Mouse (Mus musculus): ENCODE data around the gene Rabl2. TPM values are rescaled to one million over a fixed set of nuclear protein-coding genes. Genes with fewer than 3 reads are reported as not detected.
A peak's percentile ranks its signal among the peaks of the same experiment; 100 is the strongest.

The Rabl2 gene
- 10 to 100 TPM; 30.4 to 42.5 TPM for total RNA-seq (2021)

DNA sequence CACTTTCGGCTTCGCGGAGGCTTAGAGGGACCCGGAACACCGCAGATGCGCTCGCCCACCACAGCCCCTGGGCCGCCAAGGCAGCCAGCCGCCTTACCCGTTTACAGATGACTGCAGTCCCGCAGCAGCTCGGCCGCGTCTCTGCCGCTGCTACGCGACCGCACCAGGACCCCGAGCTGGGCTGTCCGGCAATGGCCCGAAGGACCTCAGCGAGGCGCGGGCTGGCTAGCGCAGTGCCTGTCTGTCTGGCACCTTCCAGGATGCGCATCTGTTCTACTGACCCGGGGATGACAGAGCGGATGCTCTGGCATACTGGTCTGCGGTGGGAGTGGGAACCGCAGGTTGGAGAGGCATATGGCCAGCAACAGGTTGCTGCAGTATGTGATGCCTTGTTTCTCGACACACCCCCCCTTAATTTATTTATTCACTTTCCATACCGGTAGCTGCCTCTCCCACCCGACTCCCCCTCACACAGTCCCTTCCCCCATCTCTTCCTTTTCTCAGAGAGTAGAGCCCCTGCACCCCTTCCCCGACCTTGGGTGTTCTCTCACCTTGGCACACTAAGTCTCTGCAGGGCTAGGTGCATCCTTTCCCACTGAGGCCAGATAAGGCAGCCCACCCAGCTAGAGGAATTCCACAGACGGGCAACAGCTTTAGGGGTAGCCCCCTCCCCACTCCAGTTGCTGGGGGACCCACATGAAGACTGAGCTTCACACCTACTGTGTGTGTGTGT lies at the start of gene Rabl2:
TSS of gene Rabl2 (minus strand) at position 201 of the 733 bp plus-strand sequence.
- intact Hi-C loops (cut with DNase I) = no loop called here

DNA sequence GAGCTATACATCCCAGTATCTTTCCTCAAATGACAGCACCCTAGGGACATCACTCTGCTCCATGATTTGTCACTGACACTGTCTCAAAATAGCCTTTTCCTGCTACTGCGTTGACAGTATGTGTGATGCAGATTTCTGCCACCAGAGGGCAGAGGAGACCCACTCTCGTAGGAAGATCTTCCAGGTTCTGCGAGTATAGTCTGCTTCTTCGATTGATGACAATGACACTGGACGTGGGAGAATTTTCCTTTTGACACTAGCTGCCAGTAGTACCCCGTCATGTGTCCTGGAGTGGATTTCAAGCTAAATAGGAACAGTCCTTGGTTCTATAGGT lies 31.9 kb upstream of the Rabl2 start:
- DNase-seq (ENCODE audit: low spot score in 2 of 2) = peak; percentile 71 to 75
- intact Hi-C loops (cut with DNase I) = loop anchor here (2.0 to 10.0 kb wide), 3 partner anchors 111 to 591 kb away; partner anchors contain the start of gene Syt10

More for the DNA sequence above, at the start of gene Rabl2:
- peak; percentile 85 for DNase-seq (ENCODE audit: low spot score in 2 of 2)

DNA sequence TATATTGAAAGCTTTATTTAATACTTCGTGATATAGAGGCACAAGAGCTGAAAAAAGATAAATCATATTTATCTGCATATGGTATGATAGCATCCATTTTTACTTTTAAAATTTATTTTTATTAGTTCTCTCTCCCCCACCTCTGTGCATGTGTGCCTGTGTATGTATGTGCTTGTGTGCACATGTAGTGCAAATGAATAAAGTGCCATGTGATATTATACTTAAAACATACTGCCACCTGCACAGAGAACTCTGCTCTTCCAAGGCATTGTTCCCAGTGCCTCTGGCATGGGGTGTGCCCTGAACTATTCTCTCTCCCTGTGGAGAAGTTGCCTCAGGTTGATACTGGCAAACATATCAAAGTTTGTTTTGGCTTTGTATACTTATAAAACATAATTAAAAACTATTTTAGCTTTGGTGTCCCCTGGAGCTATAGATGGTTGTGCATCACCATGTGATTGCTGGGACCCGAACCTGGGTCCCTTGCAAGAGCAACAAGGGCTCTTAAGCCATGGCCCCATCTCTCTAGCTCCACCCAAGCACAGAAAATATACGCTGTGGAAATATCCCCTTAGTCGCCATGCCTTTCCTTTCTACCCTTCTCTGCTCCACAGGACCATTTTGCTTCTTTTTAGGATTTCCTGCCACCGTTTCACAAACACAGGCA lies 31.4 kb upstream of the Rabl2 start:
- intact Hi-C loops (cut with DNase I) = loop anchor here (2.0 to 10.0 kb wide), 3 partner anchors 112 to 592 kb away; partner anchors contain the start of gene Syt10
- no peak for DNase-seq (ENCODE audit: low spot score in 2 of 2)

DNA sequence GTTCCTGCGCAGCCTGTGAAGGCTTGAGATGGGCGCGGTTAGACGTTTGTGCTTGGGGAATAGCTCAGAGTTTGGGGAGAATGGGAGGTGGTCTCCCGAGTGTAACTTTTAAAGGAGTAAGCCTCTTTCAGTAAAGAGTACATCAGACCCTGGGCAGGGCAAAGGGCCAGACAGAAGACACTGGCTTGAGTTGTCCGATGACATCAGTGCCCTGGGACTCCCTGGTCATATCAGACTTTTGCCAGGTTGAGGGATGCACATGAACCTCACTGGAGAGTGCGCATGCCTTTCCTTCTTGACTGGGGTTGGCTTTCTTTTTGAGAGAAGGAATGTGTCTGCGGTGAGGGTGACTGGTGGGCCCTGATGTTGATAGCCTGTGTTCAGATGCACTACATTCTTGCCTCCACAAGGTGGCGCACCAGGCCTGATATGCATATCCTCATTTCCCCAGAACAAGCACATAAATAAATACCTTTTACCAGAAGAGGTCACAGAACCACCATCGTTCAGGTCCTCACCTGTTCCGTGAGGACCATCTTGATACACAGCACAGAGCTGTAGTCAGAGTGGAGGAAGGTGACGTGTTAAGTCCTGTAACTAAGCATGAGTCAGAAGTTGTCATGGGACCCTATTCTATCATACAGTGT lies 30.7 kb upstream of the Rabl2 start:
- intact Hi-C loops (cut with DNase I) = loop anchor here (2.0 to 10.0 kb wide), 3 partner anchors 112 to 592 kb away; partner anchors contain the start of gene Syt10
- DNase-seq (ENCODE audit: low spot score in 2 of 2) = peak; percentile 56 to 65

DNA sequence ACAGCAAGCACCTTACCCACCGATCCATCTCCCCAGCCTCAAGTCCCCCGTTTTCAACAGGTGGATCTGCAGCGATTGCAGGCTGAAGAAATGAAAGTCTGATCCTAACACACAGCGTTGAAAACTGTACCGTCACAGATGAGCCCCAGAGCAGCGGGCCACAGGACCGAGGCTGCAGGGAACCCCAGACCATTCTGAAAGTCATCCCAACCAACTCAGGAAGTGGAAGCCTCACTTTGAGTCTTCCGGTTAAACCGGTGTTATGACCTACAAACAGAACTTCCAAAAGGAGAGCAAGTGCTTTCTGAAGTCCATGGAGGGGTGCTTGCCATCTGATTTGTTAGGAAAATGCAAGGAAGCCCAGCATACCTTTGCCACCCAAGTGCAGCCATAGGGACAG lies 16.2 kb upstream of the Rabl2 start:
- DNase-seq (ENCODE audit: low spot score in 2 of 2) = no peak
- intact Hi-C loops (cut with DNase I) = no loop called here

DNA sequence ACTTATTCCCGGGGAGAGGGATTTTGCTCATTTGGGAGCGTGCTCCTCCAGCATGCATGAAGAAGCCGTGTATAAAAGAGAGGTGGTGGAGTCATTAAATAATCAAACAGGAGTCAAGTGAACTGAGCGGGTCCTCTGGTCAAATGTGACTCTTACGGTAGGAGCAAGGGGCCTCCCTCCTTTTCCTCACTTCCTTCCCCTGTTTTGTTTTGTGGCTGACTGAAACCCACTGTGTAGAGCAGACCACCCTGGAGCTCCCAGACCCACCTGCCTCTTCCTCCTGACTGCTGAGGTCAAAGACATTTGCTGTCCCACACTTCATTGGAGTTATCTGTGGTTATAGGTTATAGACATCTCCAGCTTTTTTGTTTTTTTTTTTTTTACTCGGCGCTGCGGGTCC lies 15.8 kb upstream of the Rabl2 start:
- intact Hi-C loops (cut with DNase I) = no loop called here
- DNase-seq (ENCODE audit: low spot score in 2 of 2) = no peak

DNA sequence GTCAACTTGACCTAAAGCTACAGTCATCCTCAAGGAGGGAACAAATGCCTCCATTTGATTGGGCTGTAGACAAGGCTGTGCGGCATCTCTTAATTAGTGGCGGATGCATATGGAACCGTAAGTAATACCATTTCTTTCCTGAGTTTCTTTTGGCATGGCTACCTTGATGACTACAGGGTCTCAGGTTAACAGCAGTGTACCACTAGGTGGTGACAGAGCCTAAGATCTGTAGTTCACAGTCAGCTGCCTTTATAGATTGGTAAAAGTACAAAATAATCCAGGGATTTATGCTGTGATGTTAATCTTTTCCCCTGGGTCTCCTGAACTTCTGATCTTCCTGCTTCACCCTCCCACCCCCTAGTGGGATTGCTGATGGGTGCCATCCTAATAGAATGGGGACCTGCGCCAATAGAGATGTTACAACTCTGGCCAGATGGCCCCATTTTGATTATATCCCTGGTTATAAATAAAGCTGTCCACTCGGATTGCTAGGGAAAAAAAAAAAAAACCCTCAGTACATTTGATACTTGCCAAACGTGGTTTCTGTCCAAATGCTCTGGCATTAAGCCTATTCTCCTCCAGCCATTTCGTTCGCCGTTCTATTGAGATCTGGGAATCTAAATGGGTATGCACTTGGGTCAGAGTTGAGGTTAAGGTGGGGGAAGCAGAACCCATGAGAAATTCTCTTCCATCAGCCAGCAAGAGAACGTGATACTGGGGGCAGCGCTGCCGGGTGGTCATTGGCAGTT lies 14.3 kb upstream of the Rabl2 start:
- intact Hi-C loops (cut with DNase I) = no loop called here
- DNase-seq (ENCODE audit: low spot score in 2 of 2) = no peak

DNA sequence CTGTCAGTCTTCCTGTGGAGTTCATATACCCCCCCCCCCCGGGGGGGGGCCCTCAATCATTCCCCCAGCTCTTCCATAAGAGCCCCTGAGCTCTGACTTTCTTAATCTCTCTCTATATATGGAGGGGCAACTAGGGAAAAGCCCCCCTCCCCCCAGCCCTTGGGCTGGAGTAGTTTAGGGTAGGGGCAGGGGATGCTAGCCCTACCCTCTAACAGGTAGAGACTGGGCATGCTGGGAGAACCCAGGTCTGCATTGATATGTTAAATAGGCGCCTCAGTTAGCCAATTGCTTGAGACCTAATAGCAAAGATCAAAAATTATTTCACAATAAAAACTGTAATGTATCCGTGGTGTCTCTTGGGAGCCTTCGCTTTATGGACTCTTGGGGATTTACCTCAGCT lies 825 bp upstream of the Rabl2 start:
- intact Hi-C loops (cut with DNase I) = no loop called here
- DNase-seq (ENCODE audit: low spot score in 2 of 2) = no peak

DNA sequence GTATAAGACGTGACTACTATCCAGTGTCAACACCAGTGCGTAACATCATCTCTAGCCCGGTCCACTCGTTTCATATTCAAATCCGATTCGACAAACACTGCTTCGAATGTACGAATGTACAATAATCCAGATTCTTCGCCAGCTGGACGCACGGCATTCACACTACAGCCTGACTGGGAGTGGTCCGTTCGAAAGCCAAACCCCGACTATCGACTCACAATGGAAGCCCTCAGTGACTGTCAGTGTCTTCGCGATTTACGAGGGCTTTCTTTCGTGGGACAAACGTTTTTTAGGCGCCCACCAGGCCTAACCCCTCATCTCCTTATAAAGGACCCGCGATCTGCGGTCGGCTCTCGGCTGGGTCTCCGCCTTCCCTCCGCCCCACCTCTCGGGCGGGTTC lies 406 bp downstream of the Rabl2 start:
- no peak for DNase-seq (ENCODE audit: low spot score in 2 of 2)

DNA sequence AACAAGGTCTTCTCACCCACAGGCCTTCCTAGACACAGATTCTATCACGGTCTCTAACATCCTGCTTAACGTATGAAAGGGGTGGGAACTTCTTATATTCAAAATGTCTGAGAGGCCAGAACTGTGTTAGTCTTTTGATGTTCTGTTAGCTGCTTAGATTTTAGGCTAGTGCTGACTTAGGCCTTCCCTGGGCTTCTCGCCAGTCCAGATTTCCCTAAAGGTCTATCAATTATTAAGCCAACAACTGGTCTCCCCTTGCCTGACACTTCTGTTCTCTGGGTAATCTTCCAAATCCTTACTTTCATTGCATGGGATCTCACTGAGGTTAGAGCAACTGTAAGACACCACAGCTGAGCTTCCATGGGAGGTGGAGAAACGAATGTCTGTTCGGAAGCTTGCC lies 2.6 kb downstream of the Rabl2 start:
- intact Hi-C loops (cut with DNase I) = no loop called here
- DNase-seq (ENCODE audit: low spot score in 2 of 2) = no peak

More for the DNA sequence above, 406 bp downstream of the Rabl2 start:
- intact Hi-C loops (cut with DNase I) = no loop called here

DNA sequence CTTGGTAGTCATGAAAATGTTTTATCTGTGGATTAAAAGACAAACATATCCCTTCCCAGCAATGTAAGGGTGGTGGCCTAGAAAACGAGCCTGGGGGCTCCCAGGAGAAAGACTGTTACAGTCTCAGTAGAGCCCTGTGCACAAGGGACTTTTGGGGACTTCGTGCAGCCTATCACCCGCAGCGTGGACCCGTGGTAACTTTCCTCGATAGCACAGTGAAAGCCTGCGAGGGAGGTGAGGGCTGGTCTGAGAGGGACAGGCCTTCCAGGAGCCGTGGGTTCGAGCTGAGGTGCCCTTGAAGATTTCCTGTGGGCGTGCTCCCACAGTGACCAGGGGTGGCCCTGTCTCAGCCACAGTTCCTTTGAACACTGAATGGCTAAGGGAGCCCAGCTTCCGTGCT lies 6.1 kb downstream of the Rabl2 start:
- intact Hi-C loops (cut with DNase I) = no loop called here
- DNase-seq (ENCODE audit: low spot score in 2 of 2) = no peak

DNA sequence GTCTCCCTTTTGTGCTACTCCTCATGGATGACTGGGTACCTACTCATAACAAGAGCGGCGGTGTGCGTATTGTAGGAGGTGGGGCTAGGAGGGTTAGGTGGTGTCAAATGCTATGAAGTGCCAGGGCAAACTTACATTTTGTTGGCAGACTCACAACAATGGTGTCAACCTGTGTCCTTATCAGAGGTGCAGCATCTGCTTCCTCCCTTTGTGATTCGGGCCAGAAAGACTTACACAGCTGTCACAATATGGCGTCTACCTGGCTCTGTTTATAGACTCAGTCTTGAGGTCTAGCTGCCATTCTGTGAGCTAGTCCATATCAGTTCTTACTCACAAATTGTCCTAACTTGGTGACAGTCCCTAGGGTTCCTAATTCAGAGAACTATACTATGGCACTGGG lies 6.6 kb downstream of the Rabl2 start:
- no peak for DNase-seq (ENCODE audit: low spot score in 2 of 2)
- intact Hi-C loops (cut with DNase I) = no loop called here

DNA sequence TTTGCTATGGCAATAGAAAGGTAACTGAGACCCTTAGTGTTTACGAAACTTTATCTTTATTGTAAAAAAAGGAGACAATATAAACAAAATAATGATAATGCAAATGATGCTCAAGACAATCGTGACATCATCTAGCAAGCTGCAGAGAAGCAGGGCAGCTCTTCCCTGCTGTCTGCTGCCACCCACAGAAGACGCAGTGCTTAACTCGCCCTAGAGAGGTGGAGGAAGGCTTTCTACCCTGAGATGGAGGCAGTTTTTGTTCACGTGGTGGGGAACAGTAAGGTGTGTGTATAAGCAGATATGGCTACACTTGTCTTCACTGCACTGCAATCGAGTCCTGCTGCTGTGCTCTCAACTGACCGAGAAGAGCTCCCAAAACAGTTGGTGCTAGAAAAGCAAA lies 9.2 kb downstream of the Rabl2 start:
- DNase-seq (ENCODE audit: low spot score in 2 of 2) = no peak
- intact Hi-C loops (cut with DNase I) = no loop called here

DNA sequence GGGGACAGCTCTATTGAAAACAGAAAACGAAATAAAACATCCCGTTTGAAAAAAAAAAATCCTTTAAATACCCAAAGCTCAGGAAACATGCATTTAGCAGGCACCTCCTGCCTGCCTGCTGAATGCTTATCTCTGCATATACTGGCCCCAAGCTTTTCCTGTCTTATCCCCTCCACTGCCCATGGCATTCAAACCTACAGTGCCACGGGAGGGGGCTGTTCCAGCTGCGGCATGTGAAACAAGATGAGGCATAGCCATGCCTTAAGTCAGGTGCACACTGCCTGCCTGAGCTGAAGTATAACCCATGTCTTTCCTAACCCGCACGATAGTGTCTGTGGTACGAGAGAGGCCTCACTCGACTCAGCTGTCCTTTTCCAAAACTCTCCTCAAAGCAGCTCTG lies 19.6 kb downstream of the Rabl2 start:
- intact Hi-C loops (cut with DNase I) = no loop called here
- no peak for DNase-seq (ENCODE audit: low spot score in 2 of 2)

DNA sequence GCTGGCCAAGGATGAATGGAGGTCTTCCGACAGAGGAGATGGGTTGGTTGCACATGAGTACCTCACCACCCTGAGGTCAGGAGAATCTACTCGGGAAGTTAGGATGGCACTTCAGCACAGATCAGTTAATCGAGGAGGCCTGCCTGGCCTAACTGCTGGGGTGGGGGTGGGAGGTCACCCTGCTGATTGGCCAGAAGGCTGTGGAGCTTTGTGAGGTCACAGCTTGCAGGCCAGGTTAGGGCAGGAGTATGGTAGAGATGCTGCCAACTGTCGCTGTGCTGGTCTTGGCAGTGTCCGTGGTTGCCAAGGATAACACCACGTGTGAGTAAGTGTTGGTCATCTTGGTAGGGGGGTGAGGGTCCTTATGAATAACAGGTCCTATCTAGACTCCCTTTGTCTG lies 23.6 kb downstream of the Rabl2 start, which contains the start of gene Acr:
TSS of gene Acr (plus strand) at position 213 of the 400 bp plus-strand sequence.
- intact Hi-C loops (cut with DNase I) = no loop called here
- DNase-seq (ENCODE audit: low spot score in 2 of 2) = no peak

DNA sequence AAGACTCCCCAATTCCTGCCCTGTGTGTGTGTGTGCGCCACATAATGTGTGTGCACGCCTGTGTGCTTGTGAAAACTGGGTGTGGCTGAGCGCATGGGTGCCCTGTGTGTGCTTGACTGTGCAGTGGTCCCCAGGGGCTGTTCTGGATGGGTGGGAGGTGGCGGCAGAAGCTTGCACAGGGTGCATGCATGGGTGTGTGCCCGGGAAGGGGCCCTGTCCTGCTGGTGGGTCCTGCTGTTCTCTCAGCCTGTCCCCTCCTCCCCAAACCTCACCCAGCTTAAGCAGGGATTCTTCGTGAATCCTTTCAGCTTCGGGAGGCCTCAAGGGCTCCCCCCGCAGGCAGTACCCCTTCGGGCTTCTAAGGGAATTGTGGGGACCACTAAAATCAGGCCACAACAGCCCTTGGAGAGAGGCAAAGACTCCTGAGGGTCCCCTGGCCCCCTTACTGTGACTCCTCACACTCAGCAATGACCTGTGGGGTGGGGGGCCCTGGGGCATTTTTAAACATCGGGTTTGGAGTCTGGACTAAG lies 32.5 kb downstream of the Rabl2 start:
- intact Hi-C loops (cut with DNase I) = no loop called here
- no peak for DNase-seq (ENCODE audit: low spot score in 2 of 2)

DNA sequence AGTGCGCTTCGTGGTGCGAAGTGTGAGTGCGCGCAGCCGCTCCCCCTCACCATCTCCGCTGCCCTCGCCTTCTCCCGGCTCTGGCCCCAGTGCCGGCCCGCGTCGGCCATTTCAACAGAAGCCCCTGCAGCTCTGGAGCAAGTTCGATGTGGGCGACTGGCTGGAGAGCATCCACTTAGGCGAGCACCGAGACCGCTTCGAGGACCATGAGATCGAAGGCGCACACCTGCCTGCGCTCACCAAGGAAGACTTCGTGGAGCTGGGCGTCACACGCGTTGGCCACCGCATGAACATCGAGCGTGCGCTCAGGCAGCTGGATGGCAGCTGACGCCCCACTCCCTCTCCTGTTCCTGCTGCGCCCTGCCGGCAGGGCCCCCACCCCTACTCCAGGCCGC lies 33.7 kb downstream of the Rabl2 start:
- intact Hi-C loops (cut with DNase I) = loop anchor here (2.0 kb wide), 1 partner anchor 57 kb away; no protein-coding TSS in a partner anchor
- no peak for DNase-seq (ENCODE audit: low spot score in 2 of 2)

DNA sequence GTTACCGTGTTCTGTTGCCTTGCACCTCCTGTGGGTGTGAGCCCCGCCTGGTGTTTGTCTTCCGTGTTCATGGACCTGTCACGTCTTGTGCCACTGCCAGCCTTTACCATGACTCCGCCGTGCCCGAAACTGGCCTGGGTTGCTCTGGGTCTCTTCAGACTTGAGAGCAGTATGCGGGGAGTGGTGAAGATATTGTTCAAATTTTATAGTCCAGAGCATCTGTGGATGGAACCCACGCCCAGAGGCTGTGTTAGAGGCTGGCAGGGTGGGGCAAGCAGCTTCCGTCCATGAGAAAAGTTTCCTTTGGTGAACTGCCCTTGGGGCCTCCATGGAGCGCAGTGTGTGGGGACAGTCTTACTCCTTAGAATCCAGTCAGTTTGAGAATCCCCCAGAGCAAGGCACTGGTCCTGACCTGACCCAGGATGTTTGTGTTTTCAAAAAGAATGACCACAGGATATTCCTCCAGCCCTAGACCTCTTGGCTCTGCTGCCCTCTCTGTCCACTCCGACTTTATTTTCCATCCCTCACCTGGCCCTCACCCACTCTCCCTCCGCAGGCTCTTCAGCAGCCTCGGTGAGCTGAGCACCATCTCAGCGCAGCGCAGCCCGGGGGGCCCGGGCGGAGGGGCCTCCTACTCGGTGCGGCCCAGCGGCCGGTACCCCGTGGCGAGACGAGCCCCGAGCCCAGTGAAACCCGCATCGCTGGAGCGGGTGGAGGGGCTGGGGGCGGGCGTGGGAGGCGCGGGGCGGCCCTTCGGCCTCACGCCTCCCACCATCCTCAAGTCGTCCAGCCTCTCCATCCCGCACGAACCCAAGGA lies 34.3 kb downstream of the Rabl2 start:
- DNase-seq (ENCODE audit: low spot score in 2 of 2) = no peak
- intact Hi-C loops (cut with DNase I) = loop anchor here (2.0 kb wide), 1 partner anchor 57 kb away; no protein-coding TSS in a partner anchor

All from left cerebral cortex, postnatal 36 days (tissue).